Mouse (Mus musculus) cerebellum, adult 2 months (tissue): Measurements from ENCODE around the gene Scarf2. TPM values are rescaled to one million over a fixed set of nuclear protein-coding genes. Genes with fewer than 3 reads are reported as not detected.

Experiments
- DNase-seq, 2 experiments: peaks; one replicate each; pipeline ENCODE4 v3.0.0; 2021
- H3K27ac ChIP-seq: fragments of 200-500 bp; 2 replicates; pipeline ENCODE4 v1.5.1; 2012; ENCODE audit warnings: low read length, control low read depth, inconsistent platforms; ENCODE audit not compliant: insufficient read depth
- H3K27me3 ChIP-seq: fragments of 200-500 bp; 2 replicates; pipeline ENCODE4 v1.6.1; 2012; ENCODE audit warnings: inconsistent platforms, mild to moderate bottlenecking, low read length, moderate library complexity; ENCODE audit not compliant: control insufficient read depth, insufficient read depth
- H3K4me1 ChIP-seq: fragments of 200-500 bp; 2 replicates; pipeline ENCODE4 v1.6.1; 2011; ENCODE audit warnings: low read length; ENCODE audit not compliant: control insufficient read depth, insufficient read depth
- H3K4me3 ChIP-seq: fragments of 200-500 bp; replicated peaks from 2 replicates; pipeline ENCODE3; 2011; ENCODE audit warnings: mild to moderate bottlenecking, low read depth, low read length, control low read depth; ENCODE audit not compliant: insufficient read depth
- CTCF ChIP-seq: fragments of 200-500 bp; IDR thresholded peaks from 2 replicates; pipeline ENCODE4 v1.5.1; 2011; ENCODE audit warnings: low read depth, mild to moderate bottlenecking, control low read depth, low read length, moderate library complexity, borderline replicate concordance; ENCODE audit not compliant: insufficient read depth
- POLR2A ChIP-seq: fragments of 200-500 bp; IDR thresholded peaks from 2 replicates; pipeline ENCODE4 v1.6.1; 2011; ENCODE audit warnings: low read length, control low read depth, borderline replicate concordance; ENCODE audit not compliant: insufficient read depth
- WGBS: fragments of 180-500 bp; shearing (Covaris S2); methylation state at CpG from one replicate; pipeline ENCODE4 v1.1.7; 2018; 5-methylcytosine and 5-hydroxymethylcytosine counted together
- polyA plus RNA-seq: library from polyadenylated mRNA; depleted of rRNA; stranded (reverse); fragments of >200 nt; gene quantifications from 2 replicates; pipeline ENCODE4 v1.2.3, GENCODE M21; 2012

Scarf2 gene
- polyA plus RNA-seq, 1 experiment: 2.1 TPM

- TF ChIP-seq CTCF (no peak), POLR2A (peak; percentile 11; the same call in 1 of the 2 replicates)
- H3K27me3 ChIP-seq: no peaks in the 10 kb centered on the region
- peak overlapping the region; percentile 82 for H3K4me3 ChIP-seq
- 3% methylated on average over 91 of the region's 103 CpGs for WGBS
- peak; percentile 77 to 82 for DNase-seq
- H3K27ac ChIP-seq: peak overlapping the region; percentile 95
- H3K4me1 ChIP-seq: peaks cover 30% of the 10 kb centered on the region
These were observed 36.8 kb downstream of the Scarf2 start for GRCm38 (mm10) chr16:17833681-17834399.

- peak overlapping the region; percentile 82 for H3K4me3 ChIP-seq
- H3K4me1 ChIP-seq: peaks cover 35% of the 10 kb centered on the region
- no peak for DNase-seq
- no peaks in the 10 kb centered on the region for H3K27me3 ChIP-seq
- peak overlapping the region; percentile 95; the same call in 1 of the 2 replicates for H3K27ac ChIP-seq
- TF ChIP-seq CTCF (no peak), POLR2A (no peak)
- WGBS: 61% methylated on average over 7 of the region's 7 CpGs
These were observed 37.5 kb downstream of the Scarf2 start for GRCm38 (mm10) chr16:17834543-17834942.

DNA sequence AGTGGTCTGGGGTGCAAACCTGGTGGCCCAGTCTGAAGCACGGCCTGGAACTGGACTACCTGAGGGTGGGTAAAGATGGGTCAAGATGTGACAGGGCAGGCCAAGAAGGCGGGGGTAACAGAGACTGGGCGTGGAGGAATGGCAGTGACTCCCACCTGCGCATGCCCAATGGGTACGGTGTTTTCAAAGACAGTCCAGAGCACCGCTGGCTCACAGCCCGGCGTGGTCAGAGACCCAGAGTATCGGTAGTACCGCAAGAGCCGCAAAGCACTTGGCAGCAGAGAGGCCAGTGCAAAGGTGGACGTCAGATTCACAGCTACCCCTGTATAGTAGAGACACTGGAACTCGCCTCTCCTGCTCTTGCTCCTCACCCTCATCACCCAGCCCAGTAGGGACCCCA, 38.4 kb downstream of the Scarf2 start:
- Histone ChIP-seq H3K4me1 (peaks cover 44% of the 10 kb centered on the region), H3K27me3 (no peaks in the 10 kb centered on the region), H3K4me3 (no peak overlapping the region), H3K27ac (no peak overlapping the region)
- DNase-seq: peak in 1 of 2 experiments; percentile 43
- TF ChIP-seq CTCF: no peak
- TF ChIP-seq POLR2A: no peak
- 39% methylated on average over 13 of the region's 13 CpGs for WGBS

GRCm38 (mm10) chr16:17838051-17838450, 41.0 kb downstream of the Scarf2 start, which contains the start of gene Car15:
TSS of gene Car15 (minus strand) at chr16:17838364.
- no peak within 1 kb of the TSS for H3K4me3 ChIP-seq
- TF ChIP-seq CTCF: no peak
- TF ChIP-seq POLR2A: no peak
- no peaks in the 10 kb centered on the region for H3K27me3 ChIP-seq
- WGBS: 82% methylated on average over 6 of the region's 6 CpGs
- no peak within 1 kb of the TSS for H3K27ac ChIP-seq
- DNase-seq: no peak
- peaks cover 48% of the 10 kb centered on the region for H3K4me1 ChIP-seq

- no peak overlapping the region for H3K4me3 ChIP-seq
- DNase-seq: peak; percentile 83 to 88
- peaks cover 62% of the 10 kb centered on the region for H3K4me1 ChIP-seq
- H3K27ac ChIP-seq: peak overlapping the region; percentile 26
- 10% methylated on average over 4 of the region's 4 CpGs for WGBS
- no peaks in the 10 kb centered on the region for H3K27me3 ChIP-seq
- no peak for TF ChIP-seq CTCF
- no peak for TF ChIP-seq POLR2A
These were observed 42.9 kb downstream of the Scarf2 start for GRCm38 (mm10) chr16:17839976-17840375.

DNA sequence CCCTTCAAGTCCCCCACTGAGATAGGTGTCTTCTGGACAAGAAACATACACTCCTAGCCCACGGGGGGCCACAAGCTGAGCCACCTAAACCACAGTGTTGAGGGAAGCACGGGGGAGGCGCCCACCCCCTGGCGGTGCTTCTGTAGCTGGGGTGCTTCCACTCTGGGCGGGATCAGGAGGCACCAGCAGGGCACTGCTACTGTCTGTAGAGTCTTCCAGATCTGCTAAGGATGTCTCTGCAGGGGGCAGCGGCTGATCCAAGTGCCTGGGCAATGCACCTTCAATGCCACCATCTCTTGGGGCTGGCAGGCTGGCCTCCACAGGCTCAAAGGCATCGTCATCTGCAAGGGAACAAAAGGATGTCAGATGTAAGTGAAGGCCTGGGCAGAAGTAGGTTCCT, 45.4 kb downstream of the Scarf2 start:
- peak; percentile 54 to 61 for DNase-seq
- no peak overlapping the region for H3K27ac ChIP-seq
- no peak for TF ChIP-seq POLR2A
- TF ChIP-seq CTCF: no peak
- H3K4me1 ChIP-seq: peaks cover 57% of the 10 kb centered on the region
- 36% methylated on average over 7 of the region's 7 CpGs for WGBS
- H3K4me3 ChIP-seq: no peak overlapping the region
- no peaks in the 10 kb centered on the region for H3K27me3 ChIP-seq

DNA sequence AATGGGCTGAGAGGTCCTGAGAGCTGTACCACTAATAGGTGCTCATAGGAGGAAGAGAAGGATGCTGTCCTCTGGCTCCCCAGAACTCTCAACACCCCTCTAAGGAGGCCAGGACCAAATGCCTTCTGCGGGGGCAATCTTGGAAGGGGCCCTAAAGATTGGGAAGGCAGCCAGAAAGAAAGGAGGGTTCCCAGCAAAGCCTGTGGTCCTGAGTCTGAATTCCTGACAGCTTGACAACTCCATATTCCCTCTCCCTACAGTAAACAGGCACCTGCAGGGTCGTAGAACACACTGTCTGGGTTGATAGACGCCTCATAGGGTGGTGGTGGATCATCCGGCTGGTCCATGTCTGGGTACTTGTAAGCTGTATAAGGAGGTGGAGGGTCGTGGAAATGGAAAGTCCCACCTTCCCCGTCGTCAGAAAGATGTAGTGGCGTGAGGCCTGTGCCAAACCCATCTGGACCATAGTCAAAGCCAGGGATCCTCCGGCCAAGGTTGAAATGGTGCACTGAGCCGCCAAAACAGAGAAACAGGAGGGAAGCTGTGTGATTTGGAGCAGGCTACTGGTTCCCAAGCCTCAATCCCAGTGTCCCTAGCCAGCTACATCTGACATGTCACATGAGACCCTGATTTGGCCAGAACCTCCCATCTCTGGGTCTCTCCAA, 46.8 kb downstream of the Scarf2 start:
- Histone ChIP-seq H3K4me1 (peaks cover 48% of the 10 kb centered on the region), H3K27ac (peak overlapping the region; percentile 45; the same call in 1 of the 2 replicates), H3K4me3 (no peak overlapping the region), H3K27me3 (no peaks in the 10 kb centered on the region)
- DNase-seq: peak; percentile 74 to 76
- no peak for TF ChIP-seq POLR2A
- no peak for TF ChIP-seq CTCF
- WGBS: 13% methylated on average over 10 of the region's 10 CpGs

GRCm38 (mm10) chr16:17848431-17848830, 51.3 kb downstream of the Scarf2 start:
- H3K27ac ChIP-seq: peak overlapping the region; percentile 63; the same call in 1 of the 2 replicates

More at GRCm38 (mm10) chr16:17848431-17848830, 51.3 kb downstream of the Scarf2 start:
- Histone ChIP-seq H3K27me3 (no peaks in the 10 kb centered on the region), H3K4me3 (no peak overlapping the region), H3K4me1 (peaks cover 55% of the 10 kb centered on the region)
- TF ChIP-seq POLR2A: no peak
- no peak for TF ChIP-seq CTCF
- 82% methylated on average over 6 of the region's 6 CpGs for WGBS
- DNase-seq: no peak
